Mouse (Mus musculus) limb, embryonic 14.5 days (tissue): ENCODE measurements around the gene Zfp467. TPM values are rescaled to one million over a fixed set of nuclear protein-coding genes. Genes with fewer than 3 reads are reported as not detected.

Experiments used
- ATAC-seq: fragments of 200-750 bp; cut with Nextera tagmentation; 2 replicates; pipeline ENCODE4 v1.8.0; 2017; ENCODE audit warnings: low read depth, moderate number of reproducible peaks, moderate TSS enrichment; ENCODE audit not compliant: low FRiP score
- DNase-seq: peaks from one replicate; pipeline ENCODE4 v3.0.0-alpha.2; 2015; ENCODE audit warnings: low spot score
- H3K27ac ChIP-seq: fragments of 300-500 bp; sonication (generic); replicated peaks from 2 replicates; pipeline ENCODE4 v1.5.1; 2014; ENCODE audit warnings: low read depth, mild to moderate bottlenecking, low read length, moderate library complexity, mixed read lengths
- H3K27me3 ChIP-seq: fragments of 300-500 bp; sonication (generic); 2 replicates; pipeline ENCODE4 v1.6.1; 2014; ENCODE audit warnings: low read length, mixed read lengths; ENCODE audit not compliant: control insufficient read depth, insufficient read depth
- H3K36me3 ChIP-seq: fragments of 300-500 bp; sonication (generic); 2 replicates; pipeline ENCODE4 v1.6.1; 2014; ENCODE audit warnings: mild to moderate bottlenecking, low read length, moderate library complexity, mixed read lengths; ENCODE audit not compliant: control insufficient read depth, insufficient read depth
- H3K4me1 ChIP-seq: fragments of 300-500 bp; sonication (generic); 2 replicates; pipeline ENCODE4 v1.6.1; 2014; ENCODE audit warnings: antibody characterized with exemption, low read length, mixed read lengths; ENCODE audit not compliant: control insufficient read depth, insufficient read depth
- H3K4me2 ChIP-seq: fragments of 300-500 bp; sonication (generic); replicated peaks from 2 replicates; pipeline ENCODE4 v1.6.1; 2014; ENCODE audit warnings: low read depth, mild to moderate bottlenecking, low read length, moderate library complexity; ENCODE audit not compliant: severe bottlenecking
- H3K4me3 ChIP-seq: fragments of 300-500 bp; sonication (generic); replicated peaks from 2 replicates; pipeline ENCODE4 v1.5.1; 2014; ENCODE audit warnings: low read length
- H3K9ac ChIP-seq: fragments of 300-500 bp; sonication (generic); 2 replicates; pipeline ENCODE4 v1.6.1; 2014; ENCODE audit warnings: mild to moderate bottlenecking, low read depth, low read length, moderate library complexity; ENCODE audit not compliant: severe bottlenecking
- H3K9me3 ChIP-seq: fragments of 300-500 bp; sonication (generic); 2 replicates; pipeline ENCODE4 v1.6.1; 2016; ENCODE audit warnings: low read length; ENCODE audit not compliant: control insufficient read depth
- POLR2A ChIP-seq: fragments of 200-500 bp; IDR thresholded peaks from 2 replicates; pipeline ENCODE4 v1.8.0; 2012; ENCODE audit warnings: inconsistent platforms, mild to moderate bottlenecking, moderate library complexity, borderline replicate concordance; ENCODE audit not compliant: insufficient read depth, insufficient read length; ENCODE audit errors: extremely low read depth
- WGBS: fragments of 180-500 bp; shearing (Covaris S2); extraction: QIAGEN DNeasy Blood & Tissue Kit; methylation state at CpG from one replicate; pipeline ENCODE4 v1.1.7; 2014; 5-methylcytosine and 5-hydroxymethylcytosine counted together
- polyA plus RNA-seq, 2 experiments: library from polyadenylated mRNA; depleted of rRNA in 1 of 2; stranded (reverse) in 1 of 2; unstranded in 1 of 2; fragments of >200 nt; fragmentation: Nextera tagmentation in 1 of 2; extraction: Ambion mirVana in 1 of 2; gene quantifications; 2 replicates each; pipeline versions ENCODE4 v1.2.1 to v1.2.3; 2012 to 2014

Zfp467 gene
- polyA plus RNA-seq, 2 experiments: 29.3 to 43.5 TPM

DNA sequence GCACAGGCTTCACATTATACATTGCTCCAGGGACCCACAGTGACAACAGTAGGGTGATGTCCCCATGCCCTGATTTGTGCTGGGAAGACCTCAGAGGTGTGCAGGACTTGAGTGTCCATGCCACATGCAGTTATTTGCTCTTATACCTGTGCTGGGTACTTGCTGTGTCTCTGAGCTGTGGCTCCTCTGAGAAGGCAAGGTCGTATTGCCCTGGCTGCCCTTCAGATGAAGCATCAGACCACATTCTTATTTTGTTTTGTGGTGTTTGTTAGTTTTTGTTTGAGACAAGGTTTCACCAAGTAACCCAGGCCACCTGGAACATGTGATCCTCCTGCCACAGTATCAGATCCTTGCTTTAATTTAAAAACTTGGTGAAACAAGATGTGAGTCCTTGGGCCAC is 30.7 kb downstream of the Zfp467 start:
- Histone ChIP-seq H3K27me3 (no peaks in the 10 kb centered on the region), H3K27ac (no peak overlapping the region), H3K9me3 (no peaks in the 10 kb centered on the region), H3K4me1 (no peaks in the 10 kb centered on the region), H3K4me3 (no peak overlapping the region), H3K4me2 (no peak overlapping the region), H3K9ac (no peak overlapping the region), H3K36me3 (peaks cover 81% of the 10 kb centered on the region)
- WGBS: 87% methylated on average over 1 of the region's 1 CpGs
- no peak for TF ChIP-seq POLR2A
- ATAC-seq: no peak
- DNase-seq: no peak

DNA sequence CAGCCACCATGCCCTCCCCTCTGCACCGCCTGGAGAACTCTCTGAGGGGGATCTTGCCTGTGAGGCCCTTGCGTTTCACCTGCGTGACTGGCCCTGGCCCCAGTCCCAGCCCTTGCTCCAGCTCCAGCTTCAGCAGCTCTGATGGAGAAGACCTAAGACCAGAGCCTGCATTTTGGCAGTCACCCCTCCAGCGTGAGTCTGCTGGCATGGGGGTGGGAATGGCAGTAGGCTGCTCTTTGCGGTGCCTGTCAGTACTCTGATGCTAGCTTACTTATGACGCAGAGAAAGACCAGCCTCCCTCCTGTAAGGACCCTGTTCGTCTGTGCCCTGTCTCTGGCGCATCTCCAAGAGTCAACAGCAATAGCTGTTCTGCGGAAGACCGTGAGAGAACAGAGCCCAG is 32.5 kb downstream of the Zfp467 start:
- Histone ChIP-seq H3K27me3 (no peaks in the 10 kb centered on the region), H3K4me3 (no peak overlapping the region), H3K4me2 (no peak overlapping the region), H3K9ac (no peak overlapping the region), H3K36me3 (peaks cover 98% of the 10 kb centered on the region), H3K27ac (no peak overlapping the region), H3K4me1 (no peaks in the 10 kb centered on the region), H3K9me3 (no peaks in the 10 kb centered on the region)
- WGBS: 80% methylated on average over 10 of the region's 10 CpGs
- DNase-seq (no peak), ATAC-seq (no peak)
- TF ChIP-seq POLR2A: no peak

DNA sequence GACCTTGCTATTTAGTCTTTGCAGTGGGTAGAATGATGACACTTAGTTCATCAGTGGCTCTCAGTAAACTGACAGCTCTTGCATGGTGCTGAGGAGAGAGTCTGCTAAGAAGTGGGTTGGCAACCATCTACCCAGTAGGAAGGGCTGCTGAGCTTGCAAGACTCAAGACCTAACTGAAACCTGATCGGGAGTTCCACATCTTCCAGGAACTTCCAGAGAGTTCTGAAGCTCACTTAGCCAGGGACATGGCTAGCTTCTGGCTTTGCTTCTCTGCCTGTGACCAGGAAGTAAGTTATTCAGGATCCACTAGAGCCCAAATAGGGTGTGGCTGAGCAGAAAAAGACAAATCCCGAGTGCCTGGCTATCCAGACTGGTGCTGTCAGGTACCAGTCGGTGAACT is 33.0 kb downstream of the Zfp467 start:
- Histone ChIP-seq H3K27ac (no peak overlapping the region), H3K4me1 (no peaks in the 10 kb centered on the region), H3K9me3 (no peaks in the 10 kb centered on the region), H3K9ac (no peak overlapping the region), H3K27me3 (no peaks in the 10 kb centered on the region), H3K36me3 (peaks cover 96% of the 10 kb centered on the region), H3K4me3 (no peak overlapping the region), H3K4me2 (no peak overlapping the region)
- TF ChIP-seq POLR2A: no peak
- DNase-seq (no peak), ATAC-seq (no peak)
- WGBS: 88% methylated on average over 3 of the region's 3 CpGs

GRCm38 (mm10) chr6:48412147-48412546 is 33.5 kb downstream of the Zfp467 start:
- no peak for TF ChIP-seq POLR2A
- Histone ChIP-seq H3K9ac (no peak overlapping the region), H3K4me1 (no peaks in the 10 kb centered on the region), H3K9me3 (no peaks in the 10 kb centered on the region), H3K27me3 (no peaks in the 10 kb centered on the region), H3K4me3 (no peak overlapping the region), H3K27ac (no peak overlapping the region), H3K36me3 (peaks cover 96% of the 10 kb centered on the region), H3K4me2 (no peak overlapping the region)
- WGBS: 85% methylated on average over 4 of the region's 4 CpGs
- no peak for DNase-seq
- ATAC-seq: no peak

DNA sequence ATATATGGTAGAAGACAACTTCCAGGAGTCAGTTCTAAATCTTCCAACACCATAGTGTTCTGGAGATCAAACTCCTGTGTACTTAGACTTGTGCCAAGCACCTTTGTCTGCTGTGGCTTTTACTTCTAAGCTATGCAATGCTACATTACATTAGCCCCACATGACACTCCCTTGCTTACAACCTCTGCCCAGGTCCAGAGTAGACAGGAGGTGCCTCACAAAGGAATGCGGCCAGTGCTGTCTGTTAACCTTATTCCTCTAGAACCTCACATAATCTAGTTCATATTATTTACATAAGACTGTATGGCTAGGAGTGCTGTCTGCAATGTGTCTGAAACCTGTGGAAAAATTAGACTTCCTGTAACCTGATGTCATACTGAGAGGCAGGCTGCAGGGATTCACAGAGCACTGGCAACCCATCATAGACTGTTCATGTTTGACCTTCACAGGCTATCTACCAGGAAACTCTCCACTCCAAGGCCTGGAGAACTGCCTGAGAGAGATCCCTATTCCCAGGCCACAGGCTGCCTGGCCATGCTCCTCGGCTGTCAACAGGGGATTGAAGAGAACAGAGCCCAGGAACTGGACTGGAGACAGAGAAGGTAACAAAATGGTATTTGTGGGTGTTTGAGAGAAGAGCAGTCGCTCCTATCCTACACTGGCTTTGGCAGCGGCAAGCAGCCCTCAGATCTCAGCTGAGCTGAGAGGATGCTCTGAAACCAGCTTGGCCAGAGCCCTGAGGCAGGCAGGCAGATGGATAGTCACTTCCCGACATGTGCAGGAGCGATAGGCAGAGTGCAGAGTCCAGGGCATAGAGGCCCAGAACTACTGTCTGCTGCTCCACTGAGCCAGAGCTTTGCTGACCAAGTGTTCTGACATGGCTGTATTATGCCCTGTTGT is 34.2 kb downstream of the Zfp467 start:
- H3K27me3 ChIP-seq: no peaks in the 10 kb centered on the region
- peaks cover 96% of the 10 kb centered on the region for H3K36me3 ChIP-seq
- WGBS: 83% methylated on average over 6 of the region's 6 CpGs
- H3K4me1 ChIP-seq: no peaks in the 10 kb centered on the region
- DNase-seq: no peak
- ATAC-seq: no peak
- no peak for TF ChIP-seq POLR2A
- no peak overlapping the region for H3K4me2 ChIP-seq
- no peak overlapping the region for H3K9ac ChIP-seq
- no peak overlapping the region for H3K4me3 ChIP-seq
- H3K27ac ChIP-seq: no peak overlapping the region
- no peaks in the 10 kb centered on the region for H3K9me3 ChIP-seq
